Mouse (Mus musculus): ENCODE measurements at regions not wholly inside any gene's neighbourhood (a gene's known extent, or its start where the extent isn't known, plus 50 kb on each side); places are given as distances from the start of the nearest gene placed in this dataset.

DNA sequence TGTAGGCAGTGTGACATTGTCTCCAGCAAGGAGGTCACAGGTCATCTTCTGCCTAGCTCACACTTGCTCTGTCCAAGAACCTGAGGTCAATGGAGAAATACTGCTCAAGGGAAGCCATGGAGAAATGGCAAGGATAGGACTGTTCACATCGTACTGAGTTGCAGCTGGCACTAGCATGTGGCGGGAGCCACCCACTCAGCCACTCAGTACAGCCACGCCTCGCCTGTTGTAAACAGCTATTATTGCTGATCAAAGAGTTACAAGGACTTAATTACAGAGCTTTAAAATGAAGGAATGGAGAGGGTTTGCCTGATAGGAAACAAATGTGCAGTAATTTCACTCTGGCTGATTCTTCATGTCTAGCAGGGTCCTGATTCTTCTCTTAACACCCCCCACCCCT, 64.8 kb downstream of the Dll1 start:
- DNase-seq (ENCODE audit: low spot score in 2 of 2): no peak

DNA sequence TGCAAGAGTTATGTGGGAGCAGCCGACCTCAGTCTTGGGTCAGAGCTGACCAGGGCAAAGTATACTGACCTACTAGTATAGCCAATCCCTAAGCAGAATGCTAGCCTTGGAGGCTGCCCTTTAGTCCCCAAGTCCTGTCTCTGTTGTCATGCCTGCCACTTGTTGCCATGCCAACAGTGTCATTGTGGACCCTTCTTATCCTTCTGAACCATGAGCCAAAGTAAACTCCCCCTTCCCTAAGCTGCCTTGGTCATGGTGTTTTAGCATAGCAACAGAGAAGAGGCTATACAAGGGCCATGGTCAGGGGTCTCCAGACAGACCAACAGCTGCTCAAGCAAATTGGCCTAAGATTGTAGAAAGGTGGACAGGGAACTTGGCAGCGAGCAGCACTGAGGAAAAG, 66.2 kb downstream of the Dll1 start:
- DNase-seq (ENCODE audit: low spot score in 2 of 2): no peak

DNA sequence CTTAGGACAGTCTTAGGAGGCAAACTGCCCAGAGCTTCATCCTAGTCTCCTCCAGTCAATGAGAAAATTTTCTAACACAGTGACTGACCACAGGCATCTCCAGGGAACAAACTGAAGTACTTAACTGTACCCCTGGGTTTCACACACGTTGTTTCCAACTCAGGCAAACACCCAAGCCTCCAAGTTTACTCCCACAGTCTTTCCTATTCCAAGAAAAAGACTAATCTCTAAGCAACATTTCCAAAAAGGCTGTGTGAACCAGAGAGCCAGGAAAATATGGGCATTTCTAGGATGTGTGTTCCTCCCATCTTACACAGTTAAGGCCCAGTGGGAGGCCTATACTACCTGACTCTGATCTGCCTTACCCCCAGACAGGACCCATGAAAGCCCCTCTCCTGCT, 74.6 kb downstream of the Dll1 start:
- DNase-seq (ENCODE audit: low spot score in 2 of 2): no peak

GRCm38 (mm10) chr17:15299743-15300371, 76.8 kb downstream of the Dll1 start:
- DNase-seq (ENCODE audit: low spot score in 2 of 2): peak; percentile 9

GRCm38 (mm10) chr17:15294165-15294585, 82.5 kb downstream of the Dll1 start:
- no peak for DNase-seq (ENCODE audit: low spot score in 2 of 2)

- no peak for DNase-seq (ENCODE audit: low spot score in 2 of 2)
Measured at GRCm38 (mm10) chr17:15292490-15293070, 84.1 kb downstream of the Dll1 start.

- DNase-seq (ENCODE audit: low spot score in 2 of 2): no peak
Measured at GRCm38 (mm10) chr17:15291626-15292025, 85.0 kb downstream of the Dll1 start.

- no peak for DNase-seq (ENCODE audit: low spot score in 2 of 2)
Measured at GRCm38 (mm10) chr17:15290326-15290725, 86.3 kb downstream of the Dll1 start.

DNA sequence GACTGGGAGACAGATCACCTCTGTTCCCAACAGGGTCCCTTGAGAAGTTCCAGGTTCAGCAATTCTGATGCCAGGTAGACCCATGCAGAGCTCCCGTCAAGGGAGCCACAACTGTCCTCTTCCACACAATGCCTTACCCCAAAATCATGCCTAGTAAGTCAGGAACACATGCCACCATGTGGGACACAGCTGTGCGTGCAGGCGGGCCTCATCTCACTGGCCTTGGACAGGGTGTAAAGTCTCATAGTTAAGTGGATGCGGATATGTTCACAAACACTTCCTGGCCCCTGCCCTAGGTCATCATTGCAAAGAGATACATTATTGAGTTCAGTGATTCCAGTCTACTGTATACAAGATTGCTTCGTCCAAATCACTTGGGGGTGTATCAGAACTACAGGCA, 87.6 kb downstream of the Dll1 start:
- no peak for DNase-seq (ENCODE audit: low spot score in 2 of 2)

DNA sequence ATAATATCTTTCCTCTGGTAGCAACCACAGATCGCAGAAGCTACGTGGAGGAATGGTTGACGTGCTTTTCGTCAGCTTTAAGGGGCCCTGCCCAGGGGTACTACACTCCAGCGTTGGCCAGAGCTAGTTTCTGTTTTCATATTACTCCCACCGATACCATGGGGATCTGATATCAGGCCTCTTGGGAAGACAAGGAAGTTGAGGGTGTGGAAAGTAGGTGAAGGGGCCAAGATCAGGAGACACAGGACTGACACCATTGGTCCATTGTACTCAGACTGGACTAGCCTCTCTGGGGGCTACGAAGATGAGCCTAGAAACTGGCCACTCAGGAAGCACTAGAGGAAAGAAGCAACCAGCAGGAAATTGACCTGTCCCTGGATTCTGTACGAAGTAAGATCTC, 88.0 kb downstream of the Dll1 start:
- DNase-seq (ENCODE audit: low spot score in 2 of 2): no peak

DNA sequence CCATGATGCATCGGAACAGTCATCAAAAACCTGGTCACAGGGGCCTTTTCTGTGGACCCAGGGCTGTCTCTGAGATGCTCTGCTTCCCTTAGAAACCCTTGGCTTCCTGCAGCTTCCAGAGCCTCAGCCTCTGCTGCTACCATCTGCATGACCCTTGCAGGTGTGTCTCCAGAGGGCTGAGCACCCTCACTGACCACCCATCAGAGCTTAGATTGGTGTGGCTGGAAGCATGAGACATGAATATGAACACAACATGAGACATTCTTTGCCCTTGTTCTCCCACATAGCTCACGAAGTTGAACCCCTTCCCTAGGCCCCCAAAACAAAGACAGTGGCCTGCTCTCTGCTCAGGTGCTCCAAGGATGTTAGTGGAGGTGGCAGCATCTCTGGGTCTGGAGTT, 90.1 kb downstream of the Dll1 start:
- DNase-seq (ENCODE audit: low spot score in 2 of 2): no peak

DNA sequence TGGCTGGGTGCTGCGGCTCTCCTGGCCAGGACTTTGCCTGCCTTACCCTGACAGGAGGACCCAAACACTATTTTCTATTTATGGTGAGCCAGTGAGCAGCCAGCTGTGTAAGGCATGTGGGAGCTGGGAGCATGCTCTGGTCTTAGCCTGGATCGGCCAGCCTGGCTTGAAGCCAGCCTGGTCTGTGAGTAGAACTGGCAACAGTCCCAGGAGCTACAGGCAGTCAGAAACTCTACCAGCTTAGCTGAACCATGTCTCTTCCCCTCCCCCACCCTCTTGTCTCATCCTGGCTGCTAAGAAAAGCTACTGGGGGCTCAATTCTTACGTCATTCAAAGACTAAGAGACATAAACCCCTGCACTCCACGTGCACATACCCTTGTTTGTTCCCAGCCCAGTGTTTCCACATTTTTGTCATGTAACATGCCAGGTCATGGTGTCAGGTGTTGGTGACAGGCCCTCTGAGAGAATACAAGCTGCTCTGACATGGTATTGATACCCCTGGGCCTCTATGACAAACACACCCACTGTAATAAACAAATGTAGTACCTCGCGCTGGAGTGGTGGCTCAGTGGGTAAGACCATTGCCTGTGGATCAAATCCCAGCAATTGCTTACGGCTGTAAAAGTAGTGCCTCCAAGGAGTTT, 91.2 kb downstream of the Dll1 start:
- peak; percentile 13 to 16 for DNase-seq (ENCODE audit: low spot score in 2 of 2)

DNA sequence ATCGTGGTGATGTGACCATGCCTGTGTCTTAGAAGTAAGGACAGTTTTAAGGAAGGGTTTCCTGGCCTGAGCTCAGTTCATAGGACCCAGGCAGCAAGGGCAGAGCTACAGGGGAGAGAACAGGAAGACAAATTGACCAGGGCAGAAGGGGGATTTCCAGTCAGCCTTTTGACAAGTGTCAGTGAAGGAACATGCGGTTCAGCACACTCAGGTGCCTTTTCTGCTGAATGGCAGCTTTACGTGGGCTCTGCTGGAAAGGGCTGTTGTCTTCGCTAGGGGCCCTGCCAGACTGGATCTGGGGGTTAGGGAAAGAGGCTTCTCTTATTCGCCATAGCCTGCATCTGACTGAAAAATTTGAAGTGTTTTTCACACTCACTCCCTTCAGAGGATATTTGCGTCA, 106.8 kb downstream of the Dll1 start:
- DNase-seq (ENCODE audit: low spot score in 2 of 2): no peak

GRCm38 (mm10) chr17:15269056-15269612, 107.5 kb downstream of the Dll1 start:
- no peak for DNase-seq (ENCODE audit: low spot score in 2 of 2)

DNA sequence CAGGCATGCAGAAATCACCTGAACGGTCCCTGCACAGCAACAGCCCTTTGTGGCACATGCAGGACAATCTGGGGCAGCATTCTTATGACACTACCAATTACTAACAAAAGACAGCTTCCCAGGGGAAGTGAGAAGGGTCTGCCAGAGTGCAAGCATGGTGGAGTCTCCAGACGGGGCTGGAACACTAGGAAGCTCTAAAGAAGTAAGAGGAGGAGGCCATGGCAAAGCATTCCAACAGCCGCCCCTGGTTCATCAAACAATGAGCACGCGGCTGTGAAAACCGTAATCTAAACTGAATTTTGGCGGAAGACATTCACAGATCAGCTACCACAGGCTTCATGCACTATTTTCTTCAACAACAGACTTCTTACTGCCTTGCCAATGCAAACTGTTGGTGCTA, 109.0 kb downstream of the Dll1 start:
- no peak for DNase-seq (ENCODE audit: low spot score in 2 of 2)

DNA sequence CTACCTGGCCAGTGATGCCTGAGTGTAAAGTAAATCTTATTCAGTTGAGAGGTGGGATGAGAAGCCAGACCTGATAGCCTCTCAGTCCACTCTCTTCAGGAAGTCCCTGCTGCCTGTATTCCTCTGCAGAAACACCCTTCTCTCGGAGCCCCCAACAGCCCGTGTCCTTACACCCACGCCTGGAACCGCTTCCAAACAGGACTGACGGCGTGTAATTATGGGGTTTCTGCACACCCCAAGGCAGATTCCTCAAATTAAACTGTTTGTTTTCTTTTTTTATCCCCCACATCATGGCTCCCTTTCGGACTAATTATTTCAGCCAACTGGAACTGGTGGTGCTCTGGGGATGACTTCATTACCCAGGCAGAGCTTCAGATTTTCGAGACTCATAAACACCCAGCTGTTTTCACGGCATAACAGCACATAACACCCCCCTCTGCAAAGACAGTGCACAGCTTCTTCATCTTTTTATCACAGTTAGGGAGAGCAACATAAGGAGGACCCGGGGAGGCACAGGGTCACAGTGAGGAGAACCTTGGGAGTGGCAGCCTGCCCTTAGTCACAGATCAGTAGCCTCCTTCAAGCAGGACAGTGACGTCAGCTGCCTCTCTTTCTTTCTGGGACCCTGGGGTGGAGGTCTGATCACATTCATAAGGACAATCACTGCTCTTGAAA, 117.1 kb downstream of the Dll1 start:
- no peak for DNase-seq (ENCODE audit: low spot score in 2 of 2)

- no peak for DNase-seq (ENCODE audit: low spot score in 2 of 2)
Measured at GRCm38 (mm10) chr17:15255874-15256273, 120.8 kb downstream of the Dll1 start.

DNA sequence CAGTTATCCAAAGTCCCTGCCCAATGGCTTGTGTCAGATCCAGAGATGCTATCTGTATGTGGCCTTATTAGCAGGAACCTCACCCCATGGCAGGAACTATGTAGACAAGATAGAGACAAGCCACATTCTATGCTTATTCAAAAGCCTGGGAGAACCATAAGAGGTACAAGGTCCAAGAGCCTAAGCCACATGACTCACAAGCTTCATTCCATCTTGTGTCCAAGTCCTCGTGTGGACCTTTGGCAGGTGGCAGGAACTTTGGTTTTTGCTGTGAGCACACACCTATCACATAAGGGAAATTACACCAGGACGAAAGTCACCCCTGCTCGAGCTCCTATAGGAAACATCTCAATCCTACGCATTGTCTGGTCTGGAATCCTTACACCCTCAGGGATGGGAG, 122.9 kb downstream of the Dll1 start:
- no peak for DNase-seq (ENCODE audit: low spot score in 2 of 2)

GRCm38 (mm10) chr17:15253271-15253670, 123.4 kb downstream of the Dll1 start:
- no peak for DNase-seq (ENCODE audit: low spot score in 2 of 2)

DNA sequence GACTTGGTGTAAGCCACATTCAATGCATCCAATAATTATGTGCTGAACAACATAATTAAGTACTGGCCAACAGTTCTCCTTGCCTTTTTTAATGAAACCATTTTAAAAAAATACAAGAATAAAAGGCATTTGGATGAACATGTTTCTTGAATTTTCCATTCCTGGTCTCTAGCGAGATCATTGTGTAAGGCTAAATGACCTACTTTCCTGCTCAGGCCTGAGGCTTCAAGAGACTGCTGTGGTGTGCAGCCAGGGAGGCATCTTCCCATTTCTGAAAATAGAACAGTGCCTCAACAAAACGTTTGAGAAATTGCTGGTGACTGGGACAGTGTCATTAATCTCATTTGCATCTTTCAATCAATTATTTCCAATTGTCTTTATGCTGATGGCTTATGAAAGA, 124.5 kb downstream of the Dll1 start:
- DNase-seq (ENCODE audit: low spot score in 2 of 2): no peak

- no peak for DNase-seq (ENCODE audit: low spot score in 2 of 2)
Measured at GRCm38 (mm10) chr17:15251641-15252040, 125.0 kb downstream of the Dll1 start.

DNA sequence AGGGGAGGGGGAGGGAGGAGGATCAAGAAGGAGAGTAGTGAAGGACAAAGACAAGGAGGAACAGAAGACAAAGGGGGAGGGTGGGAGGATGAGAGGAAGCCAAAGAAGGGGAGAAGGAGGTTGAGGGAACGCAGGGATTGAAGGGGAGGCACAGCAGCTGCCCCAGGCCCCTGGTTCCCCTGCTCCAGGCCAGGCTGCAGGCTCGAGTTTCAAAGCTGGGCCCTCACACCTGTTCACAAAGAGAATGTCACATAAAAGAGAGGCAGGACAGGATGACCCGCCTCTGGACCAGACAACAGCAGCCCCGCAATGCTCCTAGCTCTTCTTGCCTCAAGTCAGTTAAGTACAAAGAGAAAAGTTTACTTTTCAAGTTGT, 128.3 kb downstream of the Dll1 start:
- no peak for DNase-seq (ENCODE audit: low spot score in 2 of 2)
